Mouse (Mus musculus) kidney, adult 2 months (tissue): ENCODE data around the gene Astl.

Experiments
- CTCF ChIP-seq: fragments of 200-500 bp; conservative IDR thresholded peaks from 2 replicates; pipeline ENCODE4 v1.5.1; 2011; ENCODE audit warnings: low read depth, mild to moderate bottlenecking, control low read depth, low read length, moderate library complexity, mixed read lengths; ENCODE audit not compliant: insufficient read depth, insufficient read length
- POLR2A ChIP-seq: fragments of 200-500 bp; IDR thresholded peaks from one replicate; pipeline ENCODE4 v1.6.1; 2011; ENCODE audit warnings: low read depth, low read length, control low read depth

- TF ChIP-seq POLR2A: no peak
- TF ChIP-seq CTCF: no peak
These were observed 28.8 kb downstream of the Astl start for GRCm38 (mm10) chr2:127367126-127367820.
